Mouse (Mus musculus): ENCODE measurements around the gene Ttll10. TPM values are rescaled to one million over a fixed set of nuclear protein-coding genes. Genes with fewer than 3 reads are reported as not detected.

Ttll10 gene
- polyA plus RNA-seq (2012; rRNA removed) (4.0 and 4.2 TPM in 2 replicates), polyA plus RNA-seq (2014; fragmentation: Nextera tagmentation; extraction: Ambion mirVana) (2.4 and 2.6 TPM in 2 replicates)

GRCm38 (mm10) chr4:156059261-156059660, at the start of gene Ttll10:
TSS of gene Ttll10 (minus strand) at chr4:156059414.
- ATAC-seq (ENCODE audit: low FRiP score, low read depth) (0 out of 2 replicates have a peak, but pooled peaks have one; percentile 41), DNase-seq (ENCODE audit: low spot score) (peak; percentile 34)
- Histone ChIP-seq H3K27ac (replicated peaks; ENCODE audit: low read depth, low read length) (peak within 1 kb of the TSS; percentile 39), H3K9me3 (ENCODE audit: control insufficient read depth, low read length) (no peaks in the 10 kb centered on the region), H3K4me1 (ENCODE audit: control insufficient read depth, insufficient read depth, low read length) (no peaks in the 10 kb centered on the region), H3K9ac (ENCODE audit: low read depth, low read length, severe bottlenecking) (no peak within 1 kb of the TSS), H3K4me2 (replicated peaks; ENCODE audit: low read depth, low read length, severe bottlenecking) (no peak within 1 kb of the TSS), H3K36me3 (ENCODE audit: control insufficient read depth, insufficient read depth, low read length) (no peaks in the 10 kb centered on the region), H3K27me3 (ENCODE audit: control insufficient read depth, insufficient read depth, low read length) (no peaks in the 10 kb centered on the region), H3K4me3 (replicated peaks; ENCODE audit: low read length) (peak within 1 kb of the TSS; percentile 18)
- WGBS, result 25% methylated on average over 5 of the region's 5 CpGs
- no peak for TF ChIP-seq POLR2A (IDR thresholded peaks at IDR 0.05; ENCODE audit: borderline replicate concordance, extremely low read depth, insufficient read depth, insufficient read length)

GRCm38 (mm10) chr4:156103342-156103741, 44.1 kb upstream of the Ttll10 start:
- Histone ChIP-seq H3K27me3 (ENCODE audit: control insufficient read depth, insufficient read depth, low read length) (no peaks in the 10 kb centered on the region), H3K4me3 (replicated peaks; ENCODE audit: low read length) (no peak overlapping the region), H3K9me3 (ENCODE audit: control insufficient read depth, low read length) (no peaks in the 10 kb centered on the region), H3K4me2 (replicated peaks; ENCODE audit: low read depth, low read length, severe bottlenecking) (no peak overlapping the region), H3K27ac (replicated peaks; ENCODE audit: low read depth, low read length) (no peak overlapping the region), H3K36me3 (ENCODE audit: control insufficient read depth, insufficient read depth, low read length) (no peaks in the 10 kb centered on the region), H3K4me1 (ENCODE audit: control insufficient read depth, insufficient read depth, low read length) (no peaks in the 10 kb centered on the region), H3K9ac (ENCODE audit: low read depth, low read length, severe bottlenecking) (no peak overlapping the region)
- no peak for DNase-seq (ENCODE audit: low spot score)
- no peak for ATAC-seq (ENCODE audit: low FRiP score, low read depth)
- TF ChIP-seq POLR2A (IDR thresholded peaks at IDR 0.05; ENCODE audit: borderline replicate concordance, extremely low read depth, insufficient read depth, insufficient read length), result no peak
- WGBS, result 76% methylated on average over 4 of the region's 4 CpGs

- Histone ChIP-seq H3K9ac (ENCODE audit: low read depth, low read length, severe bottlenecking) (no peak overlapping the region), H3K4me2 (replicated peaks; ENCODE audit: low read depth, low read length, severe bottlenecking) (no peak overlapping the region), H3K4me3 (replicated peaks; ENCODE audit: low read length) (no peak overlapping the region), H3K36me3 (ENCODE audit: control insufficient read depth, insufficient read depth, low read length) (no peaks in the 10 kb centered on the region), H3K4me1 (ENCODE audit: control insufficient read depth, insufficient read depth, low read length) (no peaks in the 10 kb centered on the region), H3K9me3 (ENCODE audit: control insufficient read depth, low read length) (no peaks in the 10 kb centered on the region), H3K27me3 (ENCODE audit: control insufficient read depth, insufficient read depth, low read length) (no peaks in the 10 kb centered on the region), H3K27ac (replicated peaks; ENCODE audit: low read depth, low read length) (no peak overlapping the region)
- peak; percentile 16 for DNase-seq (ENCODE audit: low spot score)
- WGBS, result 41% methylated on average over 3 of the region's 3 CpGs
- no peak for TF ChIP-seq POLR2A (IDR thresholded peaks at IDR 0.05; ENCODE audit: borderline replicate concordance, extremely low read depth, insufficient read depth, insufficient read length)
- ATAC-seq (ENCODE audit: low FRiP score, low read depth), result no peak
Measured at GRCm38 (mm10) chr4:156101481-156101903, 42.3 kb upstream of the Ttll10 start.

- Histone ChIP-seq H3K9ac (ENCODE audit: low read depth, low read length, severe bottlenecking) (no peak overlapping the region), H3K27me3 (ENCODE audit: control insufficient read depth, insufficient read depth, low read length) (no peaks in the 10 kb centered on the region), H3K4me2 (replicated peaks; ENCODE audit: low read depth, low read length, severe bottlenecking) (no peak overlapping the region), H3K4me1 (ENCODE audit: control insufficient read depth, insufficient read depth, low read length) (no peaks in the 10 kb centered on the region), H3K4me3 (replicated peaks; ENCODE audit: low read length) (no peak overlapping the region), H3K36me3 (ENCODE audit: control insufficient read depth, insufficient read depth, low read length) (no peaks in the 10 kb centered on the region), H3K9me3 (ENCODE audit: control insufficient read depth, low read length) (no peaks in the 10 kb centered on the region), H3K27ac (replicated peaks; ENCODE audit: low read depth, low read length) (no peak overlapping the region)
- DNase-seq (ENCODE audit: low spot score), result no peak
- no peak for TF ChIP-seq POLR2A (IDR thresholded peaks at IDR 0.05; ENCODE audit: borderline replicate concordance, extremely low read depth, insufficient read depth, insufficient read length)
- 87% methylated on average over 5 of the region's 5 CpGs for WGBS
- no peak for ATAC-seq (ENCODE audit: low FRiP score, low read depth)
Measured at GRCm38 (mm10) chr4:156100501-156100900, 41.3 kb upstream of the Ttll10 start.

- Histone ChIP-seq H3K27ac (replicated peaks; ENCODE audit: low read depth, low read length) (no peak overlapping the region), H3K4me3 (replicated peaks; ENCODE audit: low read length) (no peak overlapping the region), H3K4me2 (replicated peaks; ENCODE audit: low read depth, low read length, severe bottlenecking) (no peak overlapping the region), H3K27me3 (ENCODE audit: control insufficient read depth, insufficient read depth, low read length) (no peaks in the 10 kb centered on the region), H3K9me3 (ENCODE audit: control insufficient read depth, low read length) (no peaks in the 10 kb centered on the region), H3K9ac (ENCODE audit: low read depth, low read length, severe bottlenecking) (no peak overlapping the region), H3K4me1 (ENCODE audit: control insufficient read depth, insufficient read depth, low read length) (no peaks in the 10 kb centered on the region), H3K36me3 (ENCODE audit: control insufficient read depth, insufficient read depth, low read length) (no peaks in the 10 kb centered on the region)
- TF ChIP-seq POLR2A (IDR thresholded peaks at IDR 0.05; ENCODE audit: borderline replicate concordance, extremely low read depth, insufficient read depth, insufficient read length), result no peak
- WGBS, result 61% methylated on average over 6 of the region's 6 CpGs
- ATAC-seq (ENCODE audit: low FRiP score, low read depth) (no peak), DNase-seq (ENCODE audit: low spot score) (no peak)
Measured at GRCm38 (mm10) chr4:156099427-156099826, 40.2 kb upstream of the Ttll10 start.
